Mouse (Mus musculus): ENCODE measurements around the gene Foxs1. TPM values are rescaled to one million over a fixed set of nuclear protein-coding genes. Genes with fewer than 3 reads are reported as not detected.

Foxs1 gene
- total RNA-seq (2015): not detected in 2 replicates
- not detected in 2 replicates for total RNA-seq (2017)

DNA sequence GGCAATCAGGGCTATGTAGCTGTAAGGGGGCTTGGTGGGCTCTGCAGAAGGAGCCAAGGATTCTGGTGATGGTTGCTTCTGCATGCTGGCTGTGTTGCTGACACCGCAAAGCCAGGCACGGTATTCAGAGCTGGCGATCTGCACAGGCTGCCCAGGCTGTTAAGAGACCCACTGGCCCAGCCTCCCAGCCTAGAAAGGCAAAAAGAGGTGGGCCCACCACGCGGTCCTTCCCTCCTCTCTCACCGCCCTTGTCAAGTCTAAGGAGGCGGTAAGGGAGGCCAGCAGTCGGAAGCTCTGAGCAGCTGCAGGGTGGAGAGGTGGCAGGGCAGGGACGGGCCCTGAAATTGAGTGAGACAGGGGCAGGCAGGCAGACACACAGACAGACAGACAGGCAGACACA is at the start of gene Foxs1:
TSS of gene Foxs1 (minus strand) at position 161 of the 400 bp plus-strand sequence.
- ATAC-seq (ENCODE audit: poor library complexity, severe bottlenecking): no peak

DNA sequence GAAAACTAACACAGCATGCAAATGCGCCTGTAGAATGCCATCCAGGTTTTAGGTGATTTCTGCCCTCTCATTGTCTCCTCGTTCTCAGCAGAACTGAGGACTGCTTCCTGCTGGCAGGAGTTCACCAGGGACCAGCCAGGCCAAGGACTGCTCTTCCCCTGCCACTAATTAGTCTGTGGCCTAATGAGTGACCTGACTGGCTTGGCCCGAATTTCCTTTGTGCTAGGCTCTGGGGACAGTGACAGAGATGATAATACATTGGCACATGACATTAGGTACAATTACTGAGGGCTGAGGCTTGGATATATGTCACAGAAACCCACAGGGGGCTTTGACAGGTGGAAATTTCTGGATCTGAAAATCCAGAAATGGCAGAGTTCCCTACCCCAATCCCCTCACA is 44.0 kb upstream of the Foxs1 start:
- ATAC-seq (ENCODE audit: poor library complexity, severe bottlenecking): no peak

DNA sequence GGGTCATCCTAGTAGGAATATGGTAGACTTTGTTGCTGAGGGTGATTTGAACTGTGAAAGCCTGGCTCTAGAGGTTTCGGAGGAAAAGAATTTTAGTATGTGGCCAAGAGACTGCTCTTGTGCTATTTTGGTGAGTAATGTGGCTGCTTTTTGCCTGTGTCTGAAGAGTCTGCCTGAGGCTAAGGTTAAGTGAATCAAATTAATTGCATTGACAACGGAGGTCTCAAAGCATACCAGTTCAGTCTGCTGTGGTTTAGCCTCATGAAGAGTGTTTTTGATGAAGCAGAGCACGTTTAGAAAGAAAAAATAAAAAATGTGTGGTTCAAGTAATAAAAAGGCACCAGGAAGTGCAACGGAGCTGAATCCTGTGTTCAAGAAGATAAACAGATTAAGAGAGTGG is 32.5 kb upstream of the Foxs1 start:
- ATAC-seq (ENCODE audit: poor library complexity, severe bottlenecking): no peak

DNA sequence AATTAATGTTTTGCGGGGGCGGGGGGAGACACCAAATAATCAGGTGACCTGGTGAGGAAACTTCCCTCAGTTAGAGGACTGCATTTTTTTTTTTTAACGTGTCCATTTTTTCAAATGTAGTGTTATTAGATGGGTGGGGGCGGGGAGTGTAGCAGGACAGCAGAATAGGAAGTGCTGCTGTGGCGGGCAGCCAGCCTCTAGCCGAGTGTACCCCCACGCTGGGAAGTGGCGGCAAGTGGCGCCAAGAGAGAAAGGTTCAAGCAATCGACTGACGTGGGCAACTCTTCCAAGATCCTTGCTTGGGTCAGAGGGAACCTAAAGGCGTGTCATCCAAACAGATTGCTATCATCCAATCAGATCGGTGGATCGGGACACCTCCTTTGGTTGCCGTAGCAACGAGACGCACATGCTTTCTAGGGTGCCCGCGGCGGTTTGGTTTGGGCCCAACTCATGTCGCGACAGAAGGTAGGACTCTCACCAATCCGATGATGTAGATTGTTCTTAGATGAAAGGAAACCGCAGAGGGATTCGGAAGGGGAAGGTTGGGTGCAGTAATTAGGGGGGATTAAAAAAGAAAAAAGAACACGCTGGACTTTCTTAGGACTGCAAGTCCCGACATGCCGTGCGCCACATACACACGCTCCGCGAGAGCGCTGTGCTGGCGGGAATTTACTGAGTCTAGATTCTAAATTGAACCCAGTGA is 29.2 kb upstream of the Foxs1 start, which contains the start of gene Ttll9:
TSS of gene Ttll9 (plus strand) at position 395 of the 703 bp plus-strand sequence.
- peak; percentile 88 for ATAC-seq (ENCODE audit: poor library complexity, severe bottlenecking)

DNA sequence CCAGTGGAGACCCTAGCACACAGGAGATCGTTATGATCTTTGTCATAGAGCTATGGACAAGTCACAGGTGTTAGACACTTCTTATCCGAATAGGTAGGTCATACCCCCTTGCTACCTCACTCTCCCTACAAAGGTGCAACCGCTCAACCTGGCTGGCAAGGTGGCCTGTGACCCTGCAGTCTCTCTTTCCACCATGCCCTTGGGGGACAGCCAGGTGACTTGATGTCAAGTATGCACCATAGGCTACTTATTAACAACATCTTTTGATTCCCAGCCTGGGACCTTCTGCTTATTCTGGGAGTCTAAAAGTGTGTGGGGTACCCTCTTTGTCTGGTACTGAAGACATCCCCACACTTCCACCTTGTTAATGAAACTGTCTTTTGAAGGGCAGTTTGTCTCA is 25.1 kb upstream of the Foxs1 start:
- ATAC-seq (ENCODE audit: poor library complexity, severe bottlenecking): no peak

DNA sequence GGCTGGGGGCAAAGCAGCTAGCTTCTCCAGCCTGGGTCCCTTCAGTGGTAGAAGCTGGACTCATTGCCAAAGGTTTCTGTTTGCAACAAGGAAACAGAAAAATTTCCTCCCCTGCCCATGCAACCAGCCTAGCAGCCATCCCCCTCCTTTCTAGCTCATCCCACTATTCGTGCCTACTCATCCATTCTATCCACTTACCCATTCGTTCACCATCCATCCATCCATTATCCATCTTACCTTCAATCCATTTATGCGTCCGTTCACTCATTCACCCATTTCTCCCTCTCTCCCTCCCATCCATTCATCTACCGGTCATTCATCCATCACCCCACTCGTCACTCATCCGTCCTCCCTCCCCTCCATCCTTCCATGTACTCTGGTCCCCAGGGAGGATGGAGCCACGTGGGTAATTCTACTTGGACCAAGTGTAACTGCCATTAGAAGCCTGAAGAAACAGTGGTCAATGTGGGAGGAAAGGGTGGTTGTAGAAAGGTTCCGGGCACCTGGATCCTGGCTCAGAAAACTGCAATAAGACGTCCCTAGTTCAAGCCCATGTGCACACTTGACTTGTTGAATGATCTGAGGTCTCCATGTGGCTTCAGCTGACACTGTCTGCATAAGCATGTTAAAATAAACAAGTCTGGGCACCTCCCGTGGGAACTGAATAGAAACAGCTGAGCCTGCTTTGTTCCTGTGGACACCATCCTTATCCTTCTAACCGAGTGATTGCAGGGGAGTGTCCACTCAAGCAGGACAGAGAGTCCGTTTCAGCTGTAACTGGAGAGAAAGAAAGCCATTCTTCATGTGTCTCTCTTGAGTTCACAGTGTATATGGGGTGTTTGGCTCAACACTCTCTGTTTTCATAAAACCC is 19.1 kb upstream of the Foxs1 start:
- ATAC-seq (ENCODE audit: poor library complexity, severe bottlenecking): no peak

DNA sequence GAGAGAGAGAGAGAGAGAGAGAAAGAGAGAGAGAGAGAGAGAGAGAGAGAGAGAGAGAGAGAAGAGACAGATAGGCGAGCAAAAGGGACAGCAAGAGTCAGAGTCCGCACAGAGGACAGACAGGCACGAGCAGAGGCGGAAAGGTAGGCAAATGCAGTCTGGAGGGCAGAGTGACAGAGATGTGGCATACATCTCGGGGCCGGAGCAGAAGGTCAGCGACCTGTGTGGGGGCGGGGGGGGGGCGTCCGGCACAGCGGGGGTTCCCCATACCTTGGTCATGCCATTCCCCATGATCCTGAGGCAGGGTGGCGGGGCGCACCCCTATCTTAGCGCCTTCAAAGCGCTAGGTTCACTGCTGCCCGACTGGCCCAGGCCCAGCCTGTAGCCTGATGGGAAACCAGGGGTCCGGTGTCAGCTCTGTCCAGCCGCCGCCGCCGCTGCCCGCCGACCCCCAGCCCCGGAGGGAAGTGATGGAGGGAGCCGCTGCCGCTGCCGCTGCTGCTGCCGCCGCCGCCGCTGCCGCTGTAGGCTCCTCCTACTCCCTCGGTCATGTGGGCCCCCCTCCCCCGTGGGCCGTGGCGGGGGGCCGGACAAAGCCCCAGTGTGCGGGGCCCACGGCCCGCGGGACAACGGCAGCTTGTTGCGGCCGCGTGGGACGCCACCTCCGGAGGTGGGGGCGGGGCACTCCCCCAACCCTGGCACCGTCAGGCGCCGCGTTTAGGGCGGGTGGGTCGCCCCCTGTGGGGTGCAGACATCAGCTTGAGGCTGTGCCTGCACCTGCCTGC is 18.2 kb upstream of the Foxs1 start, which contains the start of gene Dusp15:
TSS of gene Dusp15 (minus strand) at position 634 of the 785 bp plus-strand sequence.
- ATAC-seq (ENCODE audit: poor library complexity, severe bottlenecking): no peak

DNA sequence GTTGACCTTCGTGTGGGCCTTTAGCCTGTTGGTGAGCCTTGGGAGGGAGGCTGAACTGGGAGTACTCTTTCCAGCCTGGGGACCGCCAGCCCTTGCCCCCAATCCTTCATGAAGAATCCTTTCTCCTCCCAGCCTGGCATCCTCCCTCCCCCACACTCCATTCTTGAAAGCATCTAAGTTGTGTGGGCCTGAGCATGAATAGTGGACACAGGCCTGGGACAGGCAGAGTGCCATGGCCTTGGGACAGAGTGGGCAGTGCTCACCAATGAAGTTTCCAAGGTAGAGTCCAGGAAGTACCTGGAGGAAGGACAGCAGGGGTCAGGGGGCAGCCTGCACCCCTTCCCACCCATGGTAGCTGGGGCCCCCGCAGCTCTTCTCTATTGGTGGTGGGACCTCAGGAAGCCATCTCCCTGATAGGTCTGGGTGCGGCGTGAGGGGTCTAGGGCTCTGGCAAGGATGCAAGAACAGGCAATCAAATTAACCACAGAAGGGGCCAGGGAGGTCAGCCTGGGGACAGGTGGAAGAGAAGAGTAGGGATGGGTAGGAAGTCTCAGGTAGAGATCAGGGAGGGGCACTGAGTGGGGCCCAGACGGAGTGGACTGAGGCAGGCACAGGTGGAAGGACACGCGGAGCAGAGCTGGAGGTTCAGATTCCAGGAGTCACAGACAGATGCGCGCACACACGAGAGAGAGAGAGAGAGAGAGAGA is 17.5 kb upstream of the Foxs1 start:
- ATAC-seq (ENCODE audit: poor library complexity, severe bottlenecking): no peak

DNA sequence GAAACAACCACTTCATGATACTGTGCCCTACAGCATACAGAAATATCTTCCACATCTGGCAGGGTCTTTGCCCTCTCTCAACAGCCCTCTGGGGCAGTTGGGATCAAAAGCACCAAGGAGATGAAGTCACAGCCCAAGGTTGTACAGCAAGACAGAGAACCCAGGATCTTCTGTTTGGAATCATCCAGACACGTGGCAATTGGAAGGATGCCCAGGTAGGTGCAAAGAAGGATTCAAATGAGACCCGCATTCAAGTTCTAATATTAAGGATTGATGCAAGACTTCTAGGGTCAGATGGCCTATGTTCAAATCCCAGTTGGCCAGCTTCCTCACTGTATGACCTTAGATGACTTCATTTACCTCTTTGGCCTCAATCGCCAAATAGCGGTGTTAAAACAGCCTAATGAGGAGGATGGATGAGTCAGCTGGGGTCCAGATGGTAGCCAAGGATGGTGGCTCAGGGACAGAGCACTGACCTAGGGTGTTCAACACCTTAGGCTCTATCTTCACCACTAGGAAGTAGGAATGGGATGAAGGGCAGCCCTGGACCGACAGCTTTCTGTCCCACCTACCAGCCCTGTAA is 15.5 kb upstream of the Foxs1 start:
- no peak for ATAC-seq (ENCODE audit: poor library complexity, severe bottlenecking)

DNA sequence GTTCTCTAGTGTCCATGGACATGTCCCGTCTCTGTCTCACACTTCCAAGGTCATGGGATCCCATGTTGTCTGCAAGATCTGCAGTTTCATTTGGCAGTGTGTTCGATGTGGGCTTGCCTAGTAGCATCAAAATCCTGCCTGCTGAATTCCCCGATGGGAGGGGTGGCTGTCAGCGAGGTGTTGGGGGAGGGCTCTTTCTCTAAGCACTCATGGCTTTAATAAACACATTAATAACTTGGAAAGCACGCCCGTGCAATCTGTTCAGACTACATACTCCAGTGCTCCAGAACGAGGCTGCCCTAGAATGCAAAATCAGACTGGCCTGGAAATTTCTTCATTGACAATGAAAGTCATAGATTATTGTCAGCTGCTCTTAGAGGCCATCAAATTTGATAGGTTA is 14.1 kb upstream of the Foxs1 start:
- ATAC-seq (ENCODE audit: poor library complexity, severe bottlenecking): no peak

DNA sequence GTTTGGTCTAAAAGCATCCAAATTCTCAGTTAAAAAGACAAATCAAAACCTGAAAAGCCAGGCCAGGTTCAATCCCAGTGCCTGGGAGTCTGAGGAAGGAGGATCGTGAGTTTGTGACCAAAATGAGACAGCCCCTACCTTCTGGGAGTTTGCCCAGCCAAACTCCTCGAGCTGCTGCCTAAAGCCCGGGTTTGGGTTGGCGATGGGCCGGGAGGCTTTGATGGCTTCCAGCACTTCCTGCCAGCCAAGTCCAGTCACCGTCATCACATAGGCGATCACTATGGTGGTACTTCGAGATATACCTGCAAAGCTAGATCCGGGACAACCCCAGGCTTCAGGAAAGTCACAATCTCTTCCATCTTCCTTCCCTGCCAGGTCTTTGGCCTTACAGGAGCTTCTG is 11.0 kb upstream of the Foxs1 start:
- no peak for ATAC-seq (ENCODE audit: poor library complexity, severe bottlenecking)

DNA sequence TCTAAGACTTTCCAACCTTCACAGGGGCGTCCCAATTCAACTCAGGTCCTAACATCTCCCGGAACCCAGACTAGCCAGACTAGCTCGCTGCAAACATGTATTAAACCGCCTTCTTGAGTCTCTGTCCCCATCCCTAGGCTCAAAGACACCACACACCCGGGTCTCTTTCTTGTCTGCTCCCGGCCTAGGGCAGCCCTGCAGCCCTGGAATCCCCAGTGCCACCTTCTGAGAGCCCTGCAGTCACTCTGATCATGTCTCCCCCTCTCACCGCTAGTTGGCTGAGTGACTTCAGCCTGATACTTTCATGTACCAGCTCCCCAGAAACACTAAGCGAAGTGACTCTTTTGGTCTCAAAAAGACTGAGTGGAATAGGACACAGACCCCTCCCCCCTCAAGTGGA is 10.6 kb upstream of the Foxs1 start:
- no peak for ATAC-seq (ENCODE audit: poor library complexity, severe bottlenecking)

DNA sequence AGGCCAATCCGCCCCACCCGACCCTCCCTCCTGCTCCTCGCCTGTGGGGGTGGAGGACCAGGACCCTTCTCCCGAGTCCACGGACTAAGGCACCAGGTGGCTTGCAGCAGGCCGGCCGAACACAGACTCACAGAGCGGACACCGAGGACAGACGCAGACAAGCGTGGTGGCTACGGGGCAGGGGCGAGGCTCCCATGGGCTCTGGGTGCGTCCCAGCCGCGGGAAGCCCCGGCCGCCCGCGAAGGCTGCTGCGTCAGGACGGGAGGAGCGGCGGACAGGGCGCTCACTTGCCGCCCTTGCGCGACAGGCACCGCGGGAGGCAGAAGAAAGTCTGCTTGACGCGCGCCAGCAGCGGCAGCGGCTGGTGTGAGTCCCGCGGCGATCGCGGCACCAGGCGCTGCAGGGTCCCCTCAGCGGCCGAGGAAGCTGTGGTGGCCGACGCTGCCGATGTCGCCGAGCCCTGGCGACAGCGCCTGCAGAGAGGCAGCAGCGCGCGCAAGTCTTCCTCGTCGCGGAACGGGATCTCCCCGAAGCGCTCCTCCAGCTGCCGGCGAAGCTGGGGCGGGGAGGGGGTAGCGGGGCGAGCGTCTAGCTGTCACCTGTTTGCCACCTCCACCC is 10.0 kb upstream of the Foxs1 start:
- no peak for ATAC-seq (ENCODE audit: poor library complexity, severe bottlenecking)

DNA sequence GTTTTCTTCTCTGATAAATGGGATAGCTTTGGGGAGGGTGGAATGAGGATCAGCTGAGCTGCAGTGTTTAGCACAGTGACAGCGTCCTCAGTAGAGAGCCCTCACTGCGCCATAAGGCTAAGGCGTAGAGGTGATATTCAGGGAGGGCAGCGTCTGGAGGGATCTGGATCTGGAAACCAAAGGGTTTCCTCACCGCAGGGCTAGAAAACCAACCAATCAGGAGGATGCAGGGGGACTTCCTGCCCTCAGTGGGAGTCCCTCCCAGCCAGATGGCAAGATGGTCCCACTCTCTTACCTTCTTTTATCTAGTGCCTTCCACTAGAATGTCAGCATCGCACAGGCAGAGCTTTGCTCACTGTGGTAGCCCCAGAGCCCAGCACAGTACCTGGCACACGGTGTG is 8.8 kb upstream of the Foxs1 start:
- ATAC-seq (ENCODE audit: poor library complexity, severe bottlenecking): no peak

DNA sequence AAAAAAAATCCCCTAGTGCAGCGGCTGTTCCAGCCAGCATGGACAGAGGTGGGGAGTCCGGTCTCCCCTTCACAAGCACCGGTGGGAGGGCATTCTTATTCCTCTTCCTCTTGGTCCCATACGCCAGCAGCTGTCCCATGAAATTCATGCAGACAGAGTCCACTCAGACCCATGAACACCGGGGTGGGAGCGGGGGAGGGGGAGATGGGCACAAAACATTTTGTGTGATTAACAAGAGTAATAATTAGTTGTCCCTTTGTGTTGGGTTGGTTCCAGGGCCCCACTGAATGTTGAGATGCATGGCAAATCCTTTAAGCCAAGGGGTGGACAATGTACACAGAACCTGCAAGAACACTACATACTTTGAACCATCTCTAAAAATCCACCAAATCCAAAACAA is 8.1 kb upstream of the Foxs1 start:
- ATAC-seq (ENCODE audit: poor library complexity, severe bottlenecking): no peak

DNA sequence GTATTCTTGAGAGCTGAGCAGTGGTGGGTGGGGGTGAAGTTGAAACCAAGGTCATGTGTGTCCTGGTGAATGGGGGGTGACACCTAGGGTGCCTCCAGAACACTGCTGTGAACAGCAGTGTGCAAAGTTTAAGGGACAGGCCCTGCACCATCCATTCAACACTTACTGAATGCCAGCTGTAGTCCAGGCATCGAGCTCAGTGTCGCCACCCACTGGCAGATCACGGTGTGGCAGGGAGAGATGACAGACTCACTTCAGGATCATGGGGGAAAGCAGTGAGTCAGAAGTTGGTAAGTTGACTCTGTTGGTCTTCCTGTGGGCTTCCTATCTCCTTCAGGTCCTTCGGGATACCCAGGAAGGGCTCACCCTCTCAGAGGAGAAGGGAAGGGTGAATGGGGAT is 6.8 kb upstream of the Foxs1 start:
- ATAC-seq (ENCODE audit: poor library complexity, severe bottlenecking): peak; percentile 75

DNA sequence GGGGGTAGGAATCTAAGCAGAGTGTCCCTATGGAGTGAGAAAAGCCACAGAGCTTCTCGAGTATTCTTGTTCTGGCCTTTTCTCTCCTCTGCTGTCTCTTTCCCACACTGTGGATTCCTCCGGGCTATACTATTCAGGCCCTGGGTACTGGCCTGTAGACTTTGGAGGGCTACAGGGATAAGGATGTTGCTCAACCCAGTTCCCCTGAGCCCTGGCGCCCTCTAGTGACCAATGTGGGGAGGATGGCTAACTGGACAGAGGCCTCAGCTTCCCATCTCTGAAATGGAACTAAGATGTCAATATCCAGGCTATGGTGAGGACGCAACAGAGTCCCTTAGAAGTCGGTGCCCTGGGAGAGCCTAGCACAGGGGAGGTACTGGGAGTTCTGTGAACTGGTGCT is 606 bp upstream of the Foxs1 start:
- peak; percentile 88 for ATAC-seq (ENCODE audit: poor library complexity, severe bottlenecking)

DNA sequence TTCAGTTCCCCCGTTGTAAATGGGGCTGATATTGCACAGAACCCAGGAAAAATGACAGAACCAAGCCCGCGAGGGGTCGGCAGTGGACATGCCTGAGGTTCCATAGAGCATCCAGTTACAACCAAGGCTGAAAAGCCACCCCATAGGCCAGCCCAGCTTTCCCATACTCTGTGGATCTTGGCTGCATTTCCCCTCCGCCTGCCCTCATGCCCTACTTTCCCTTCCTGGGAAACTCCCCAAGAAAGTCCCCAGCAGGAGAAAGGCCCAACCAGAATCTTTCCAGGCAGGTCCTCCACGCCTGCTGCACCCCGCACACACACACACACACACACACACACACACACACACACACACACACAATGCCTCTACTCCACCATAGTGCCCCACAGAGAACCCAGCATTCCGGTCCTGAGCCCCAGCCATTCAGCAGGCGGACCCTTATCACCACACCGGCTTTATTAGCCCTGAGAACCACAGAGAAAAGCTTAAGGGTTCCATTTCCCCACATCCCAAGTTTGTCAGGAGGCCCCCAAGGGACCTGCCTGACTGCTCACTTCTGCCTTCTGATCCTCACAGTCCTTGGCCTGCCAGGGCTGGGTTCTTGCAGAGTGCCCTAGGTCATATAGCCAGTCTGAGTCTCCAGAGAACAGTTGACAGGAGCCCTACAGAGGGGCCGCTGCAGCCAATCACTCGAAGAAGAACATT is 1.4 kb downstream of the Foxs1 start:
- no peak for ATAC-seq (ENCODE audit: poor library complexity, severe bottlenecking)

DNA sequence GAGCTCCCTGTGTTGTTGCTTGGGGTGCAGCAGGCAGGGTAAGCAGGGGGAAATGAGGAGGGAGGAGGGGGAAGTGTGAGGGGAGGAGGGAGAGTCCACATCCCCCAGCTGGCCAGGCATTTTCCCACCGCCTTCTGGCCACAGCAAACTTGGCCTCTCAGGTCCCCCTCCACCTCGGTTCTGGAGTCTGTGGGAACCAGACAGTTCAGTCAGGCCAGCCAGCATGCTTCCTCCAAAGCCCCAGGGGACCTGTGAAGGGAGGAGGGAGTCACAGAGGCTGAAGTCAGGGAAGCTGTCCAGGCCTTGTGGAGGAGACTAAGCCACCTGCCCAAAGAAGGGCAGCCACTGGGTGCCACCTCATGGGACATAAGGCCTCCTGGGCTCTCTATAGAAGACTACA is 2.7 kb downstream of the Foxs1 start:
- ATAC-seq (ENCODE audit: poor library complexity, severe bottlenecking): no peak

Data from megakaryocyte, adult 5-6 weeks (primary cell).